Mouse (Mus musculus) common myeloid progenitor, adult 5-6 weeks (primary cell): Measurements from ENCODE around the gene Gm11444. TPM values are rescaled to one million over a fixed set of nuclear protein-coding genes. Genes with fewer than 3 reads are reported as not detected.

Experiments
- ATAC-seq: replicated peaks from 2 replicates; pipeline ENCODE4 v1.8.0; 2016; ENCODE audit warnings: low read depth, mild to moderate bottlenecking, moderate TSS enrichment, inconsistent platforms; ENCODE audit not compliant: poor library complexity, severe bottlenecking
- total RNA-seq: library from RNA; stranded (forward); fragments of 200-1000, 187-1606 nt; gene quantifications from 2 replicates; pipeline ENCODE4 v1.2.3, GENCODE M21; 2017

The Gm11444 gene
- total RNA-seq, 1 experiment from 2014 or later, result not detected

DNA sequence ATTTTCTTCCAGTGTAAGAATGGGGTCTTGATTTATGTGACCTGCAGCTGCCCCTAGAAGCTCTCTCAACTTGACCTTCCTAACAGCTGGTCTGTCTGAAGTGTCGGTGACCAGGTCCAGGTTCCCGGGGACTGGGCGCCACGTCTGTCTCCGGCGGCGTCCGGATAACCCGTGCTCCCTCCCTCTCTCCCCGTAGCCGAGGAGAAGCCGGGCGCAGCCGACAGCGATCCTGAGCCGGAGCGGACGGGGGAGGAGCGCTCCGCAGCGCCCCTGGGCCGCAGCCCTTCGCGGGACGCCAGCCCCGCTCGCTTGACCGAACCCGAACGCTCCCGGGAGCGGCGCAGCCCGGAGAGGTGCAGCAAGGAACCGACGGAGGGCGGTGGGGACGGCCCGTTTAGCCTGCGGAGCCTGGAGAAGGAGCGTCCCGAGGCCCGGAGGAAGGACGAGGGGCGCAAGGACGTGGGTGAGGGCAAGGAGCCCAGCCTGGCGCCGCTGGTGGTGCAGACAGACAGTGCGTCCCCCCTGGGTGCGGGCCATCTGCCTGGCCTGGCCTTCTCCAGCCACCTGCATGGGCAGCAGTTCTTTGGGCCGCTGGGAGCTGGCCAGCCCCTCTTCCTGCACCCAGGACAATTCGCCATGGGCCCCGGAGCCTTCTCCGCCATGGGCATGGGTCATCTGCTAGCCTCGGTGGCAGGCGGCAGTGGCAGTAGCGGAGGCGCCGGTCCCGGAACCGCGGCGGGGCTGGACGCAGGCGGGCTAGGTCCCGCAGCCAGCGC lies 12.3 kb downstream of the Gm11444 start:
- ATAC-seq, result no peak

DNA sequence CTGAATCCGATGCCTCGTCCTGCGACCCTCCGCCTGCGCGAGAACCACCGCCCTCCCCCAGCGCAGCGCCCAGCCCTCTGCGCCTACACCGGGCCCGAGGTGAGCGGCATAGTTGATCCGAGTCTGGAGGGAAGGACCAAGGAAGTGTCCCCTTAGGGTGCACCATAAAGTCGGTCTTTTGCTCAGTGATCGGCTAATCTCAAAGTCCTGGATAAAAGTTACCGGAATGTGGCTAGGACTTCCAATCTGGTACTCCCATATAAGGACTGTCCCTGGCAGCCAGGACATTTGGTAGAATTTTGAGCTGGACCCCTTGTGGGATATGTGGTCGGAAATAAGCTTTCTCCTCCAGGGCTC lies 12.9 kb downstream of the Gm11444 start:
- no peak for ATAC-seq

DNA sequence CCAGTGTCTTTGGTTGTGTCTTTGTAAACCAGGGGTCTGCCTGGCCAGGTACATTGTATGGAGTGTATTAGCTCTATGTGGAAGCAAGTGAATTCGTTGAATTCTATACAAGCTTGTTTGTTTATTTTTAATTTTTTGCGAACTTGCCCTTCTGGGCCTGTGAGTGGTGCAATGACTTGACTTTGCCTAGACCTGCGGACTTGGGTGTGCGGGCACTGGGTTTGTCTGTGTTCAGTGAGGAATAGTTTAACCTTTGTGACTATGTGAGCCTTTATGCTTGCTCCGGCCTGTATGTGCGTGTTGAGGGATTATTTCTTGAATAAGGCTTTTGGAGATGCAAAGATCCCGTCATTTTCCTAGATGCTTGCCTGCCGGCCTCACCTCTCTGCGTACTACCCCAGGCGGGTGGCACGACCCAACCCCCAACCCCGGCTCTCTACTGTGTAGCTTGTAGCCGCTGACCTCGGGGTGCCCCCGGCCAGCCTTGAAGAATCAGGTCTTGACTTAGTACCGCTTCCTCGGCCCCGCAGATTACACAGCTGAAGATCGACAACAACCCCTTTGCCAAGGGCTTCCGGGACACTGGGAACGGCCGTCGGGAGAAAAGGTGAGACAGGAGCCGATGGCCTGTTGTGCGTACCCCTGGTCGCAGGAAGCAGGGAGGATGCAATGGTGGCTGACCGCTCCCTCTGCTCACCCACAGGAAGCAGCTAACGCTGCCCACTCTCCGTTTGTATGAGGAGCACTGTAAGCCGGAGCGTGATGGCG lies 13.4 kb downstream of the Gm11444 start:
- ATAC-seq, result no peak

DNA sequence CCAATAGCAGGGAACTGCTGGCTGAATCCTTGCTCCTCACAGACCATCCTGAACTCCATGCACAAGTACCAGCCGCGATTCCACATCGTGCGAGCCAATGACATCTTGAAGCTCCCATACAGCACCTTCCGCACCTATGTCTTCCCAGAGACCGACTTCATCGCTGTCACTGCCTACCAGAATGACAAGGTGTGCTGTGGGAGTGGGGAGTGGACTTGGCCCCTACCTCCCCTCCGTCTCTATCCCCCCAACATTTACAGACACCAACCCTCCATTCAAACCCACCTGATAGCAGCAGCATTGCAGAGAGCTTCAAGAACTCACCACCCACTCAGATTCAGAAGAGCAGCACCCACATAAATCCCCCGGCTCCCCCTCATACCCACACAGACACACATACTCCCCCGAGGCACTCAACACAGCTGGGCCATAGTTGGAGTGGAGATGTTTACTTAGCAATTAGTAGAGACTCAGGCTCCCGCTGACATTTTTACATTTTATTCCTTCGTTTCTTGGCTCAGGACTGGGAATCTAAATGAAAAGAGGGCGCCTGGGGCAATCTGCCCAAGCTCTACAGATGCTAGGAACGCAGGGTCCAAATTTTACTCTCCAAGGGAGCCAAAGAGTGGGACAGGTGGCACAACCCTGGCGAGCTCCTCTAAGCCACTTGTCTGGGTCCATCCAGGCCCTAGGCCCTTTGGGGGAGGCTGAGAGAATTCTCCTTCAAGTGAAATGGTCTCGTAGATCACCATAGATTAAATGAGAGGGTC lies 14.2 kb downstream of the Gm11444 start:
- ATAC-seq, result no peak

DNA sequence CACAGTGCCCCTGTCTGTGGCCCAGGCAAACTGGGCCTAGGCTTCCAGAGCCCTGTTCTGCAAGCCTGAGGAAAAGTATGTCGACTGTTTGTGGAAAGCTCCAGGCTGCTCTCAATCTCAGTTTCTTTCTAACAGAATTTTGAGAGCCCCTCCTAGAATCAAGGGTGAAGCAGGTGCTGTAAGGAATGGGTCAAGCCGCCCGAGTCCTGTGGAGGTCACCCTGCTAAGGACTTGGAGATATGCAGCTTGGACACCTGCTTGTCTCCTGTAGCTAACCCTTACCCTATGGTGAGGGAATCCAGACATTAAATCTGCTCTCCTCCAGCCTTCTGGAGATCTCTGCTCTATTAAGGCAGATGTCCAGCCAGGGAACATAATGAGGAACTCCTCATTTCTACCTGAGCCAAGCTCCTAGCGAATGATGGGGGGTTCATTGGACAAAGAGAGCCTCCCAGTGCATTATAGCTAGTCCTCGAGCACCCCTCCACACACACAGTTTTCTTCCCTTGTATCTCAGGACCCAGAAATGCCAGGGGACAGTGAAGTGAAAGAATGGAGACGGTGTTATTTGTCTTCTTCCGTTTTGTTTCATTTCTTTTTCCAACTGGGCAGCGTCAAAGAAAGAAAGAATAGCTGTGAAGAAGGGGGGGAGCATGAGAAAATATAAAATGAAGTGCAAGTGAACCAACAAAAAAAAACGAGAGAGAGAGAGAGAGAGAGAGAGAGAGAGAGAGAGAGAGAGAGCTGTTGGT lies 15.0 kb downstream of the Gm11444 start:
- ATAC-seq, result no peak

DNA sequence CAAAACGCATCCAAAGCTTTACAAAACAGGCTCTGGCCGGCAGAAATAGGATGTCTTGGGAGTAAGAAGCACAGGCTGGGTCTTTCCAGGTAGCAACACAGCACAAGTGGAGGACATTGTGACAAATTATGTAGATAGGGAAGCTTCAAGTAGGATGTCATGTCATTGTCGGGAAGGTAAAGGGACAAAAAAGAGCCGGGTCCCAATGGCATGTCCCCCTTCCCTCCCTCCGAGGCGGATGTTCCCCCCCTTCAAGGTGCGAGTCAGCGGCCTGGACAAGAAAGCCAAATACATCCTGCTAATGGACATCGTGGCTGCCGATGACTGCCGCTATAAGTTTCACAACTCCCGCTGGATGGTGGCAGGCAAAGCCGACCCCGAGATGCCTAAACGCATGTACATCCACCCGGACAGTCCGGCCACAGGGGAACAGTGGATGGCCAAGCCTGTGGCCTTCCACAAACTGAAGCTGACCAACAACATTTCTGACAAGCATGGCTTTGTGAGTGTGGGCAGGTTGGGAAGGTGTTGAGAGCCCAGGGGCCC lies 15.7 kb downstream of the Gm11444 start:
- ATAC-seq, result no peak

DNA sequence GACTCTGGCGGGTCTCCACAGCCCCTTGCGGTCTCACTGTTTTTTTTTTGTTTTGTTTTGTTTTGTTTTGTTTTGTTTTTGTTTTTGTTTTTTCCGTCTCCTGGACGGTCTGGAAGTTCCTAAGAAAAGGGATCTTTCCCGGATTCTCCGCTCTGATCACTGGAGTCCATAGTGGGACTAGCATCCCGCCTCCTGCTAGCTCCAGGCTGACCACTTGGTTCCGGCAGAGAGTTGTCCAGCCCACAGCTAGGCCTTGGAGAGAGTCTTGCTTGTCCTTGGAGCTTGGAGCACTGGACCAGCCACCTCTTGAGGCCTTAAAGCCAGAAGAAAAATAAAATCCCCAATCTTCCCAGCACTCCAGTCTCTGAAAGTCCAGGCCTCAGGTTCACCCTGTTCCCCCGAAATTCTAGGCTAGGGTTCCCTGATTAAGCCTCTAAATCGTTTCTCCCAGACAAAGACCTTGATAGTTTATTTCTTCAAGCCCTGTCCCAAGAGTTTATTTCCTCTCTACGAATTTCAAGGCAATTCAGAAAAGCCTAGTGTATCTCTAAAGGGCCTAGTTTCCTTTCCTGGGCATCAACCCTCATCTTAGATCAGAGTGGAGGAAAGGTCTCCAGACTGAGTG lies 16.3 kb downstream of the Gm11444 start:
- ATAC-seq, result no peak

DNA sequence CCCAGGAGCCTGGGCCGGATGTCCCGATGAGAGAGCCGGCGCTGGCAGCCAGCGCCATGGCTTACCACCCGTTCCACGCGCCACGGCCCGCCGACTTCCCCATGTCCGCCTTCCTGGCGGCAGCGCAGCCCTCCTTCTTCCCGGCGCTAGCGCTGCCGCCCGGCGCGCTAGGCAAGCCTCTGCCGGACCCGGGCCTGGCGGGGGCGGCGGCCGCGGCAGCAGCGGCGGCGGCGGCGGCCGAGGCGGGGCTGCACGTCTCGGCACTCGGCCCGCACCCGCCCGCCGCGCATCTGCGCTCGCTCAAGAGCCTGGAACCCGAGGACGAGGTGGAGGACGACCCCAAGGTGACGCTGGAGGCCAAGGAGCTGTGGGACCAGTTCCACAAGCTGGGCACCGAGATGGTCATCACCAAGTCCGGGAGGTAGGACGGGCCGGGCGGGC lies 17.0 kb downstream of the Gm11444 start:
- ATAC-seq, result no peak

DNA sequence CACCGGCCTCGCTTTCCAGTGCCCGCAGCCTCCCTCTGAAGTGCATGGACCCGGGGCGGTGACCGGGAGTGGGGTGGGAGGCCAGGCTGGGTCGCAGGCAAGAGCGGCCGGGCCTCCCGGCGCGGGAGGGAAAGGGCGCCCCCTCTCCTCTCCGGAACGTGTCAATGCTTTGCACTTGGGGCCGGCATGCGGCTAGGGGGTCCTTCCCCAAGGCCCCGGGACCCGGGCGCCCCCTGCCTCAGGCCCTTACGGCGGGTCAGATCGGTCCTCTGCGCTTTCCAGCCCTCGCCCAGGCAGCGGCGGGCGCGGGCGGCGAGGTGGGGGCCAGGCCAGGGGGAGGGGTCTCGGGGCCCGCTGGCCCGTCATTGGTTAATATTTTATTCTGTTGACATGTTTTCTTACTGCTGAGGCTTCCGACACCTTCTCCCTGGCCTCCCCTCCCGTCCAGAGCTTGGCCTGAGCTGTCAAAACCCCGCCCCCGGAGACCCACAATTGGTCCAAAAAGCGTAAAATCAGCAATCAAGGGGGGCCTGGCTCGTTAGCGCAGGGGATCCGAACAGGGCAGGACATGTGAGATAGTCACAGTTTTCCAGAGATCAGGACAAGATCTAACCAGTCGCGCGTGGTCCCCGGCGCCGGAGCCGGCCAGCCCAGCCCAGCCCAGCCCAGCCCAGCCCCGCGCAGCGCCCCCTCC lies 17.8 kb downstream of the Gm11444 start, which contains the start of gene Tbx2:
Gene Tbx2, plus strand, starts transcription at position 321 of the 694 bp plus-strand sequence.
- ATAC-seq, result no peak

DNA sequence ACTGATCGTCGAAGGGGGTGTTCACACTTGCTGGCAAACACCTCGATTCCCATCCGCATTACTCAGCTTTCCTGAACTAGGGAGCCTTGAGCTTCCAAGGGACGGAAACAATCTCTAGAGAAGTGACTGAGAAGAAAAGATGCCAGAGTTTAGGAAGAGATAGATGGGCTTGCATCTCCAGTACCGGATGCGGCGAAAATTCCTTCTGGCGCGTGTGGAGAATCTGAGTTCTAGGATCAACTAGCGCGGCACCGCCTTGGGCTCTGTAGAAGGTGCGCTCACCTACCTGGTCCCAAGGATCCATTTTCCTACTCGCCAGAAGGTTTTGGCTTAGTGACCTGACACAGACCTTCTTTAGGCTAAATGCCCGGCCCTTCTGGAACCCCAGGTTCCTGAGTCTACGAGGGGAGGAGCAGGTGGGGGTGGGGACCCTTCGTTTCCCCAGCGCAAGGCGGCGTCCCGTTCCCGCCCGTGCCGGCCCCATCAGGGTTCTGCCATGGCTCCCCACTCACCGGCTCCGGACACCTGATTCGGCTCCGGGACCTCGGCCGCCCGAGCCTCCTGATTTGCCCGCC lies 18.4 kb downstream of the Gm11444 start:
- ATAC-seq, result no peak

DNA sequence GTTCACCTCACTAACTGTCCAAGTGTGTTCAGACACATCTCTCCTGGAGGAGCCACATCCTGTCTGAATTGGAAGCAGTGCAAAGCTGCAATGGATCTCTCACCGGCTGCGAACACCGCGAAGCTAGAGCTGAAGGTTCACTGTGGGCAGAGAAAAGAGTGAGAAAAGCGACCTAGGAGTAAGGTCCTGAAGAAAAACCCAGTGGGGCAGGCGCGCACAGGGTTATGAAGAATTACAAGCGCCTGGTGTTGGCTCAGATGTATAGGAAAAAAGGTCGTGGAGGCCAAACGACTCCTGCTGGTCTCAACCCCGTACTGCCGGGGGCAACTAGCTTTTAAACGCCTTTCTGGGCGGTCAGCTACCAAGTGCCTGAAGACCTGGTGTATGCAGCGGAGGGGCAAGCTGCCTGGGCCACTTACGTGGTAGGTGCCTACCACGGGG lies 19.2 kb downstream of the Gm11444 start:
- ATAC-seq, result peak; percentile 40; the same call in 1 of the 2 replicates

DNA sequence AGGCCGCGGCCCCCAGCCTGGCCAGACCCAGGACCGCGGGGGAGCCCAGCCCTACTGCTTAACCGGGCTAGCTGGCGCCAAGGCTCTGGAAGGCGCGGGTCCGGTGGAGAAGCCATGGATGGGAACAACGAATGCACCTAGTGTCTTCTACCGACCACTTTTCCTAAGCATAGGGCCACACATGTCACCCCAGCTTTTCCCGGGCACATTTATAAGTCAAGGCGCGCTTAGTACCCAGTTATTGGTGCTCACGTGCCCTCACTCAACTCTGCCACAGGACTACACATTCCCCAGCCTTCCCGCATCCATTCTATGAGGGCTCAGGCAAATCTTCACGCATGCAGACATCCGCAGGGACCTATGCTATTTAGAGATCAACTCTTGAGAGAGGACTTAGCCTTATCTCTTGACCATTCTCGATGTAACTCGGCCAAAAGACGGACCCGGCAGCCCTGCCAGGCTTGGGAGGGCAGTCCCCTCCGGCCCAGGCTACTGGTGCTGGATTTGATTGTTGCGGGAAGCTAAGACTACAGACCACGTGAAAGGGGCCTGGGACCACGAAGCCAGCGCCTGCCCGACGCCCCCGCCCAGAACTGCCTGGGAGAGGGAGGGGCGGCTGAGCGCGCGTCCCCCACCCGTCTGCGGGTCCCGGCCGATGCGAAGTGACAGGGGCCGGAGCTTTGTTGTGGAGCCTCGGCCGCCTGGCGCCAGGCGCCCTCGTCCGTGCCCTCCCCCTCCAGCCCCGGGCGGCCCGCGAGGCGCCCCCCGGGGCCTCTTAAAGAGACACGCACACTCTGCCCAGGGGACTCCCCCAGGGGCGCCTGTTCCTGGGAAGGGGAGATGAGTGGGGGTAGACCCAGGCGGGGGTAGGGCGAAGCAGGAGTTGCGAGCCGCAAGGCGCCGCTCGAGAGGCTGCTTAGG lies 20.4 kb downstream of the Gm11444 start:
- ATAC-seq, result no peak

DNA sequence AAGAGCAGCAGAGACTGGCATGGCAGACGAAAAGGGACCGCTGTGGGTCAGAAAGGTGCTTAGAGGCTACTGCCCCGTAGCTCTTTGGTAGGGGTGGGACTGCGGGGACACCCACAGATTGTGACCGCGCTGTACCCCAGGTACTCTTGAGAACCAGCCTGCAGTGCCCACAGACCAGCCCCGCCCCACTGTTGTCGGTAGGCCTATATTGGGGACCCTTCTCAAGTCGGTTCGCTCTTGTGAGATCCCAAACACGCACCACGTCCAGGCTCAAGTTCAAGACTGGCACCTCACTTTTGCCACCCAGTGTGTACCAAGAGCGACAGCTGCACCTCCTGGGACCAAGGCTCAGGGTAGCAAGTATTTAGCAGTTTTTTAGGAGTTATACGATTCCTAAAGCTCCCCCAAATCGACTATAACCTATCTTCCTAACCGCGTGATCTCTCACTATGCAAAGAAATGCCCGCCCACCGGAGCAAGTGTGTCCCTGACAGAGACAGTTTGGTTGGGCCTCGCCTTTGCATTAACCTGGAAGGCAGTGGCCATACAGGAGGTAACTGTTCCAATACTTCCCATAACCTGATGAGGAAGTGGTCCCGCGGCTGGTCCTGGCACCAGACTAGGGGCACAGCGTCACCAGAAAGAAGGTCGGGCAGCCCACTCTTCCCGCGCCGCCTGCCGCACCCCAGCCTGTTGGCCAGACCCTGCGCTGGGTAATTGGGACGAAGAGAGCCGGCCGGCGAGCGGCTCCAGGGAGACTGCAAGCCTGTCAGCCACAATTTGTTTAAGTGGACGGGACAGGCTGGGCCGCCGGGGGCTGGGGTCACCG lies 21.2 kb downstream of the Gm11444 start:
- no peak for ATAC-seq

DNA sequence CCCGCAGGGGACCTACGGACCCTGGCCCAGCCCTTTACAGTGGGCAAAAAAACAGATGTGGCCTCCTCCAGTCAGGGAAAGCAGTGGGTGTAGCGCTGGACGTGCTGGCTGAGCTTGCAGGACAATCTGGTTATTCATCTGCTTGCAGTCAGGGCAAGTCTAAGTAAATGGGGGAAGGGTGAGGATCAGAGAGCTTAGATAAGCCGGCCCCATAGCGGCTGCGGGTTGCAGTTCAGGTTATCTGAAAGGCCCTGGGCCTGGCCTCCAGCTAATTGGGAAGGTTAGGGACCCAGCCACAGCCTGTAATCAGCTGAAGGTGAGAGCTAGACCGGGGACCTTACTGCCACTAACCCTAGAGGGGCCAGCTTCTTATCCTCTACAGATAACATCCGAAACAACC lies 22.8 kb downstream of the Gm11444 start:
- ATAC-seq, result no peak

DNA sequence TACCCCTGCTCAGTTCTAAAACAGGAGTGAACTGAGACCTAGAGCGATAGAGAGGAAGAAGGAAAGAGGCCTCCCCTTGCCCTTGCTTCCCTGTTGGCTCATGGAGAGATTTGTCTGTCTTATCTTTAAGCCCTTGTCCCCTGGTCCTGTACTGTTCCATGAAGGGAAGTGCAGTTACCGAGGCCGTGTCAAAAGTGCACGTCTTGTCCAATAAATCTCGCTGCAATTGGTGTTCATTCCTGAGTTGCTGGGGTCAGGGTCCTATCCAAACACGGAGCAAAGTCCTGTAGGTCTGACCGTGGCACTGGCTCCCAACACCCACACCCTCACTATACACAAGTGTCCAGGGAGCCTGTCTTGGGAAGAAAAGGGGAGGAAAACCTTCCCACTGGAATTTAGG lies 24.3 kb downstream of the Gm11444 start:
- no peak for ATAC-seq

DNA sequence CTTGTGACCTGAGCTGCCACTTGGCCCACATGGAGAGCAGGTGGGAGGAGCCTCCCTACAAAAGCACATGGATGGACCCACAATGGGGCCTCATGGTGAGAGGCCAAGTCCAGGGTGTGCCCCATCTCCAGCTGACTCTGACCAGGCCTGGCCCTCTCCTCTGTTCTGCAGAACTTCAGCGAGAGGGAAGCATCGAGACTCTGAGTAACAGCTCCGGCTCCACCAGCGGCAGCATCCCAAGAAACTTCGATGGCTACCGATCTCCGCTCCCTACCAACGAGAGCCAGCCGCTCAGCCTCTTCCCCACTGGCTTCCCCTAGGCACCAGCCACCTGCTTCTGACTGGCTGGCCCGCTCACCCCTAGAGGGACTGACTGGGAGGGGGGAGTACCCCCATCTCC lies 25.1 kb downstream of the Gm11444 start:
- ATAC-seq, result no peak
